Comparison of ENCODE assay signal across 17 mouse cellular contexts in genomic region chr12:118337291-118337690, GRCm38 (mm10). TPM values are rescaled to one million over a fixed set of nuclear protein-coding genes. Genes with fewer than 3 reads are reported as not detected.
DNase-seq lines count a peak whose midpoint lies in the region; ATAC-seq and TF ChIP-seq lines count a peak whose summit lies in the region.
"Had no signal": no experiment of that assay in that cellular context is flagged by ENCODE, and none has a peak within 500 bp of the region (broad histone marks: within the 10 kb centered on the region; RNA-seq: fewer than 3 reads in every experiment).

No protein-coding gene starts in this region.

- H3K4me3 ChIP-seq in embryonic facial prominence, embryonic 14.5 days (ENCODE audit: low read depth, low read length), result no peak overlapping the region
- H3K4me3 ChIP-seq in embryonic facial prominence, embryonic 10.5 days, result no peak overlapping the region
- H3K4me3 ChIP-seq in liver, adult 2 months (ENCODE audit: insufficient read depth, low read depth, low read length), result no peak overlapping the region
- H3K4me3 ChIP-seq in liver, postnatal 0 days (ENCODE audit: low read depth, low read length), result no peak overlapping the region
- H3K4me3 ChIP-seq: heart, embryonic 12.5 days; hindbrain, embryonic 10.5 days had no signal

- H3K4me2 ChIP-seq in embryonic facial prominence, embryonic 14.5 days (ENCODE audit: low read depth, low read length), result no peak overlapping the region
- H3K4me2 ChIP-seq in liver, postnatal 0 days (ENCODE audit: low read depth, low read length), result no peak overlapping the region
- H3K4me2 ChIP-seq: heart, embryonic 12.5 days; hindbrain, embryonic 14.5 days had no signal

- no peaks in the 10 kb centered on the region for H3K9me3 ChIP-seq in embryonic facial prominence, embryonic 14.5 days (ENCODE audit: control insufficient read depth, low read length)
- no peaks in the 10 kb centered on the region for H3K9me3 ChIP-seq in embryonic facial prominence, embryonic 10.5 days
- no peaks in the 10 kb centered on the region for H3K9me3 ChIP-seq in liver, postnatal 0 days (ENCODE audit: low read length)
- H3K9me3 ChIP-seq: G1E; heart, embryonic 12.5 days; hindbrain, embryonic 10.5 days had no signal

- WGBS in embryonic facial prominence, embryonic 14.5 days, result 58% methylated on average over 3 of the region's 3 CpGs
- WGBS in embryonic facial prominence, embryonic 10.5 days, result 90% methylated on average over 3 of the region's 3 CpGs
- 63% methylated on average over 3 of the region's 3 CpGs for WGBS in liver, adult 2 months
- WGBS in liver, postnatal 0 days (ENCODE audit: insufficient replicate concordance), result 65% methylated on average over 3 of the region's 3 CpGs

- no peak overlapping the region for H3K9ac ChIP-seq in embryonic facial prominence, embryonic 14.5 days (ENCODE audit: low read depth, low read length)
- no peak overlapping the region for H3K9ac ChIP-seq in liver, adult 2 months (ENCODE audit: low read depth, low read length)
- no peak overlapping the region for H3K9ac ChIP-seq in liver, postnatal 0 days (replicated peaks)
- H3K9ac ChIP-seq: forebrain, postnatal 0 days; heart, embryonic 12.5 days; hindbrain, embryonic 14.5 days had no signal

- H3K27me3 ChIP-seq in embryonic facial prominence, embryonic 14.5 days (replicated peaks; ENCODE audit: control insufficient read depth, insufficient read depth, low read length), result no peaks in the 10 kb centered on the region
- H3K27me3 ChIP-seq in embryonic facial prominence, embryonic 10.5 days (replicated peaks; ENCODE audit: low read depth, poor library complexity, severe bottlenecking), result no peaks in the 10 kb centered on the region
- no peaks in the 10 kb centered on the region for H3K27me3 ChIP-seq in liver, adult 2 months (ENCODE audit: control insufficient read depth, insufficient read depth, low read length)
- no peaks in the 10 kb centered on the region for H3K27me3 ChIP-seq in liver, postnatal 0 days (ENCODE audit: insufficient read depth, low read length)
- H3K27me3 ChIP-seq: heart, embryonic 12.5 days; Patski had no signal

- TF ChIP-seq POLR2A in liver, adult 2 months (IDR thresholded peaks at IDR 0.05; ENCODE audit: extremely low read depth, insufficient read depth, low read length), result no peak
- TF ChIP-seq POLR2A in brain, embryonic 14.5 days (IDR thresholded peaks at IDR 0.05; ENCODE audit: borderline replicate concordance, extremely low read depth, insufficient read depth, insufficient read length, poor library complexity, severe bottlenecking), result no peak

- H3K79me2 ChIP-seq in liver, adult 2 months (ENCODE audit: control insufficient read depth, insufficient read depth, low read length), result no peaks in the 10 kb centered on the region

- TF ChIP-seq EP300 in liver, postnatal 0 days (IDR thresholded peaks at IDR 0.05; ENCODE audit: low read depth), result no peak

- ATAC-seq in embryonic facial prominence, embryonic 14.5 days (ENCODE audit: low read depth), result no peak
- no peak for ATAC-seq in liver, postnatal 0 days
- ATAC-seq: activated CD4-positive, CD25-positive, alpha-beta regulatory T cell, adult 4 months; forebrain, postnatal 0 days; Patski had no signal

- no peaks in the 10 kb centered on the region for H3K4me1 ChIP-seq in embryonic facial prominence, embryonic 14.5 days (ENCODE audit: control insufficient read depth, insufficient read depth, low read length)
- H3K4me1 ChIP-seq in embryonic facial prominence, embryonic 10.5 days, result no peaks in the 10 kb centered on the region
- H3K4me1 ChIP-seq in liver, adult 2 months (ENCODE audit: control insufficient read depth, insufficient read depth, low read length), result peaks cover 7% of the 10 kb centered on the region; the same call in 1 of the 2 replicates
- H3K4me1 ChIP-seq in liver, postnatal 0 days (ENCODE audit: insufficient read depth), result no peaks in the 10 kb centered on the region
- H3K4me1 ChIP-seq: heart, embryonic 12.5 days; hindbrain, embryonic 10.5 days had no signal

- no peak overlapping the region for H3K27ac ChIP-seq in embryonic facial prominence, embryonic 14.5 days (replicated peaks; ENCODE audit: low read depth, low read length)
- no peak overlapping the region for H3K27ac ChIP-seq in embryonic facial prominence, embryonic 10.5 days (replicated peaks)
- H3K27ac ChIP-seq in liver, adult 2 months (replicated peaks; ENCODE audit: insufficient read depth, low read depth, low read length), result no peak overlapping the region
- H3K27ac ChIP-seq in liver, postnatal 0 days (ENCODE audit: low read depth), result no peak overlapping the region
- H3K27ac ChIP-seq: hindbrain, embryonic 10.5 days; hindbrain, embryonic 14.5 days had no signal

- TF ChIP-seq CTCF in liver, adult 2 months (IDR thresholded peaks at IDR 0.05; ENCODE audit: low read depth, low read length), result no peak
- TF ChIP-seq CTCF in liver, postnatal 0 days (IDR thresholded peaks at IDR 0.05; ENCODE audit: low read depth), result no peak
- TF ChIP-seq CTCF in brain, embryonic 14.5 days (IDR thresholded peaks at IDR 0.05; ENCODE audit: borderline replicate concordance, extremely low read depth, insufficient read depth, insufficient read length), result no peak

- DNase-seq in embryonic facial prominence, embryonic 14.5 days (ENCODE audit: low spot score), result peak; percentile 49
- DNase-seq in embryonic facial prominence, embryonic 10.5 days (ENCODE audit: low spot score), result no peak
- peak; percentile 69 for DNase-seq in liver, adult 2 months (ENCODE audit: extremely low read depth, low read depth, low spot score)
- no peak for DNase-seq in liver, postnatal 0 days
- peak; percentile 30 for DNase-seq in CD4-positive helper T cell, adult 2 months (ENCODE audit: low read depth, low spot score)
- peak; percentile 5 for DNase-seq in brain, embryonic 14.5 days (ENCODE audit: low read depth)
- no peak for DNase-seq in neural tube, embryonic 10.5 days (ENCODE audit: extremely low spot score, low spot score)
- DNase-seq: adrenal gland, postnatal 14 days; cerebellum, adult 18-20 months; forebrain, postnatal 0 days; gastrocnemius, postnatal 25 days had no signal

- no peaks in the 10 kb centered on the region for H3K36me3 ChIP-seq in embryonic facial prominence, embryonic 14.5 days (ENCODE audit: control insufficient read depth, insufficient read depth, low read length)
- no peaks in the 10 kb centered on the region for H3K36me3 ChIP-seq in embryonic facial prominence, embryonic 10.5 days (replicated peaks)
- no peaks in the 10 kb centered on the region for H3K36me3 ChIP-seq in liver, adult 2 months (ENCODE audit: control insufficient read depth, insufficient read depth, low read length)
- no peaks in the 10 kb centered on the region for H3K36me3 ChIP-seq in liver, postnatal 0 days (replicated peaks; ENCODE audit: insufficient read depth, low read length)
- H3K36me3 ChIP-seq: G1E; heart, embryonic 12.5 days; hindbrain, embryonic 10.5 days had no signal

RNA-seq across cellular contexts. Expression of gene Sp4, which starts 36.1 kb away (rescaled TPM):
- 8.3 and 9.7 TPM in 2 replicates for polyA plus RNA-seq in embryonic facial prominence, embryonic 14.5 days (2014; fragmentation: Nextera tagmentation; extraction: Ambion mirVana)
- 11.0 and 11.9 TPM in 2 replicates for polyA plus RNA-seq in embryonic facial prominence, embryonic 10.5 days (2016; fragmentation: Nextera tagmentation; extraction: Ambion mirVana)
- total RNA-seq in liver, adult 2 months (2014; rRNA removed), result 7.9 and 9.3 TPM in 2 replicates
- 1.6 and 1.9 TPM in 2 replicates for polyA plus RNA-seq in liver, adult 2 months (2012; rRNA removed)
- polyA plus RNA-seq in liver, postnatal 0 days (2015; fragmentation: Nextera tagmentation; extraction: Ambion mirVana), result 2.5 and 3.0 TPM in 2 replicates
- polyA plus RNA-seq in brain, embryonic 14.5 days (2012; rRNA removed), result 19.3 and 25.3 TPM in 2 replicates

Comparison
In these comparisons a context has a peak if more than half of its experiments do, and no peak if none do; other contexts are left out.
1. DNase-seq: peak in embryonic facial prominence, embryonic 14.5 days (single experiment), liver, adult 2 months (single experiment), CD4-positive helper T cell, adult 2 months (single experiment) and brain, embryonic 14.5 days (single experiment); none in embryonic facial prominence, embryonic 10.5 days (single experiment), liver, postnatal 0 days (single experiment) and neural tube, embryonic 10.5 days (single experiment).